Mouse (Mus musculus) hindbrain, embryonic 14.5 days (tissue): ENCODE data around the gene Ppp1r16b. TPM values are rescaled to one million over a fixed set of nuclear protein-coding genes. Genes with fewer than 3 reads are reported as not detected.

ENCODE experiments used
- ATAC-seq: fragments of 200-750 bp; cut with Nextera tagmentation; 2 replicates; pipeline ENCODE4 v1.8.0; 2017; ENCODE audit warnings: moderate number of reproducible peaks, mild to moderate bottlenecking, moderate TSS enrichment, moderate library complexity; ENCODE audit not compliant: low FRiP score
- DNase-seq: peaks from one replicate; pipeline ENCODE4 v3.0.0-alpha.2; 2015; ENCODE audit warnings: low spot score
- H3K27ac ChIP-seq: fragments of 300-500 bp; sonication (generic); 2 replicates; pipeline ENCODE4 v1.5.1; 2014; ENCODE audit warnings: mild to moderate bottlenecking, moderate library complexity
- H3K27me3 ChIP-seq: fragments of 300-500 bp; sonication (generic); 2 replicates; pipeline ENCODE4 v1.6.1; 2014; ENCODE audit warnings: mild to moderate bottlenecking, low read length, mixed read lengths; ENCODE audit not compliant: control insufficient read depth, insufficient read depth
- H3K36me3 ChIP-seq: fragments of 300-500 bp; sonication (generic); replicated peaks from 2 replicates; pipeline ENCODE4 v1.6.1; 2014; ENCODE audit not compliant: control insufficient read depth, insufficient read depth
- H3K4me1 ChIP-seq: fragments of 300-500 bp; sonication (generic); replicated peaks from 2 replicates; pipeline ENCODE4 v1.6.1; 2014; ENCODE audit warnings: antibody characterized with exemption, low read length, mixed read lengths; ENCODE audit not compliant: control insufficient read depth, insufficient read depth
- H3K4me2 ChIP-seq: fragments of 300-500 bp; sonication (generic); replicated peaks from 2 replicates; pipeline ENCODE4 v1.6.1; 2014; ENCODE audit warnings: mild to moderate bottlenecking, moderate library complexity
- H3K4me3 ChIP-seq: fragments of 300-500 bp; sonication (generic); replicated peaks from 2 replicates; pipeline ENCODE4 v1.5.1; 2014; ENCODE audit warnings: mild to moderate bottlenecking, low read length
- H3K9ac ChIP-seq: fragments of 300-500 bp; sonication (generic); 2 replicates; pipeline ENCODE4 v1.6.1; 2014
- H3K9me3 ChIP-seq: fragments of 300-500 bp; sonication (generic); 2 replicates; pipeline ENCODE4 v1.6.1; 2016; ENCODE audit warnings: low read length; ENCODE audit not compliant: control insufficient read depth
- WGBS: fragments of 180-500 bp; shearing (Covaris S2); extraction: QIAGEN DNeasy Blood & Tissue Kit; methylation state at CpG from one replicate; pipeline ENCODE4 v1.1.7; 2014; 5-methylcytosine and 5-hydroxymethylcytosine counted together
- polyA plus RNA-seq: library from polyadenylated mRNA; unstranded; fragments of >200 nt; fragmentation: Nextera tagmentation; extraction: Ambion mirVana; gene quantifications from 2 replicates; pipeline ENCODE4 v1.2.1, GENCODE M21; 2014

Gene Ppp1r16b
- polyA plus RNA-seq, 1 experiment from 2014 or later = 20.0 TPM

DNA sequence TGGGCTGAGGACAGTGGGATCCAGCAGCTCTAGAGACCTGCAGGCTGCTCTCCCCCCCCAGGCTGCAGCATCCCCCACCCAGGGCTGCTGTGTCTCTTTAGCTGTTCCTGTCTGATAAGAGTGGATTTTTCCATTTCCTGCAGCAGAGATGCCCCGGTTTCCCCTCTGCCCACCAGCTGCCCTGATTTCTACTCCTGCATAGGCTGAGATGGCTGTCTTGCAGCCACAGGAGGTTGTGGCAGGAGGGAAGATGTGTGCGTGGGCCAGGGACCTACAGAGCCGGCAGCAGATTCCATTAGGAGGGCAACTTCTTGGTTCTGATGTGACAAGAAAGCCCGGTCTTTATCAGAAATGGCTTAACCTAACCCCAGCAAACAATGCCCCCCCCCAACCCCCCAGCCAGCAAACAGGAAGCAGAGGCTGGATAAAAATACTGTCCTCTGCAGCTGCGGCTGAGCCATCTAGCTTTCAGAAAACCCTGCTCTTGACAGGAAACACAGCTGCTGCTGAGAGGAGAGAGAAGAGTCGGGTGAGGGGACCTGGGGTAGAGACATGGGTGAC lies 57.9 kb downstream of the Ppp1r16b start:
- H3K9ac ChIP-seq = no peak overlapping the region
- no peak overlapping the region for H3K27ac ChIP-seq
- DNase-seq (no peak), ATAC-seq (no peak)
- no peak overlapping the region for H3K4me2 ChIP-seq
- H3K9me3 ChIP-seq = no peaks in the 10 kb centered on the region
- 0 out of 2 replicates have a peak, but pooled peaks cover 3% of the 10 kb centered on the region for H3K4me1 ChIP-seq
- WGBS = 58% methylated on average over 6 of the region's 6 CpGs
- no peak overlapping the region for H3K4me3 ChIP-seq
- no peaks in the 10 kb centered on the region for H3K27me3 ChIP-seq
- H3K36me3 ChIP-seq = no peaks in the 10 kb centered on the region

DNA sequence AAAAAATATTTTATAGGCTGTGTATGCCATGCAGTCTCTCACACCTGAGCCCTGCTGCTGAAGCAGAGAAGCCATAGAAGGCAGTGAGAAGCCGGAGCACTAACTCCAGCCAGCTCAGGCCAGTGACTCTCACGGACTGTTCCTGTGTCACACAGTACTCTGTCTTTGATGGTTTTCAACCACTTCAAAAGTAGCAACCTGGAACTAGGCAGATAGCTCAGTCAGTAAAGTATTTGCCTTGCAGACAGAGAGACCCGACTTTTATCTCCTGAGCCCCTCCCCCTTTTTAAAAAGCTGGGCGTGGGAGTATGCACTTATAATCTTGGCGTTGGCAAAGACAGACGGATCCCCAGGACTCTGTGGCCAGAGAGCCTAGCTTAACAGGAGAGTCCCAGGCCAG lies 58.6 kb downstream of the Ppp1r16b start:
- H3K4me3 ChIP-seq = no peak overlapping the region
- no peak overlapping the region for H3K4me2 ChIP-seq
- H3K4me1 ChIP-seq = 0 out of 2 replicates have a peak, but pooled peaks cover 3% of the 10 kb centered on the region
- H3K27me3 ChIP-seq = no peaks in the 10 kb centered on the region
- H3K9me3 ChIP-seq = no peaks in the 10 kb centered on the region
- WGBS = 69% methylated on average over 6 of the region's 6 CpGs
- H3K9ac ChIP-seq = no peak overlapping the region
- ATAC-seq = no peak
- no peak for DNase-seq
- H3K27ac ChIP-seq = no peak overlapping the region
- H3K36me3 ChIP-seq = no peaks in the 10 kb centered on the region

DNA sequence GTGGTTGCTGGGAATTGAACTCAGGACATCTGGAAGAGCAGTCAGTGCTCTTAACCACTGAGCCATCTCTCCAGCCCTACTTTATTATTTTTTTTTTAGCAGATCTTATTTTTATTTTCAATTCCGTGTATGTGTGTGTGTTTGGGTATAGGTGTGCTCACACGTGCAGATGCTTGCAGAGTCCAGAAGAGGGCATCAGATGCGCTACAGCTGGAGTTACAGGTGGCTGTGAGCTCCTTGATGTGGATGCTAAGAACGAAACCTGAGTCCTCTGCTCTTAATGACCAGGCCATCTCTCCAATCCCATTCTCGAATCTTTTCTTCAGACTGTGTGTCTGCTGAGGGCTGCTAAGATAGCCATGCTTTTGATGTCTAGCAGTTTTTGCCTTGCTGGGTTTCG lies 61.1 kb downstream of the Ppp1r16b start:
- 72% methylated on average over 6 of the region's 6 CpGs for WGBS

DNA sequence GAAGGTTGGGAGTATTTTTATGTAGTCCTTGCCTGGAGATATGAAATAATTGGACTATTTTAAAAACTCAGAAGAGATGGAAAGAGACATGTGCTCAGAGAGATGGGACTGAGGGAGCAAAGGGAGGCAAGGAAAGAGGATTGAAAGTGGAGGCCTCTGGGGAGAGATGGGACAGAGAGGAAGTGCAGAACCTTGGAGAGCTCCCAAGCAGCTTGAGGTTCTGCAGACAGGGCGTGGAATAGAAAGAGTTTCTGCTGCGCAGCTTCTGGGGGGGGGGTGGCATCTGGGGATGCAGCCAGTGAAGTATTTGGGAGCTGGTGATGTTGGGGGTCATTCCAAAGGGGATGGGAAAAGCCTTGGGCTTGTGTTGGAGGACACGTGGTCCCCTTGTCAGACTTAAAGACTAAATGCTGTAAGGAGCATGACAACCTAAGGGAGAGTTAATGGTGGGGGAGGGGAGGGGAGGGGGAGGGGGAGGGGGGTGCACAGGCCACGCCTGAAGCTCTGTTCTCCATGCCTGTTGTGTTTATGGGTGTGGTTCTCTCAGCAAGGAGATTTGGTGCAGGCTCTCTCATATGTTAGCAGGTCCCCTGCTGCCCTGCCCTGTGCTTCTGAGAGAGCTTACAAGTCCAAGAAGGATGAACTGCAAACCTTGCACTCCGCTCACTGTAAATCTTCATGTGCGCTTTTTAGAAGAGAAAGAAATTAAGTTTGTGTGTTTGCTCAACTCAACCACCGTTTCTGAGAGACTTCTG lies 63.0 kb downstream of the Ppp1r16b start:
- Histone ChIP-seq H3K4me2 (no peak overlapping the region), H3K27me3 (no peaks in the 10 kb centered on the region), H3K36me3 (no peaks in the 10 kb centered on the region), H3K4me3 (no peak overlapping the region), H3K4me1 (no peaks in the 10 kb centered on the region), H3K27ac (no peak overlapping the region), H3K9me3 (no peaks in the 10 kb centered on the region), H3K9ac (no peak overlapping the region)
- WGBS = 49% methylated on average over 7 of the region's 7 CpGs
- no peak for ATAC-seq
- DNase-seq = no peak

More for the DNA sequence above, 61.1 kb downstream of the Ppp1r16b start:
- H3K4me2 ChIP-seq = no peak overlapping the region
- no peaks in the 10 kb centered on the region for H3K4me1 ChIP-seq
- ATAC-seq = no peak
- no peak for DNase-seq
- H3K27me3 ChIP-seq = no peaks in the 10 kb centered on the region
- H3K9me3 ChIP-seq = no peaks in the 10 kb centered on the region
- no peak overlapping the region for H3K4me3 ChIP-seq
- H3K9ac ChIP-seq = no peak overlapping the region
- no peaks in the 10 kb centered on the region for H3K36me3 ChIP-seq
- no peak overlapping the region for H3K27ac ChIP-seq

DNA sequence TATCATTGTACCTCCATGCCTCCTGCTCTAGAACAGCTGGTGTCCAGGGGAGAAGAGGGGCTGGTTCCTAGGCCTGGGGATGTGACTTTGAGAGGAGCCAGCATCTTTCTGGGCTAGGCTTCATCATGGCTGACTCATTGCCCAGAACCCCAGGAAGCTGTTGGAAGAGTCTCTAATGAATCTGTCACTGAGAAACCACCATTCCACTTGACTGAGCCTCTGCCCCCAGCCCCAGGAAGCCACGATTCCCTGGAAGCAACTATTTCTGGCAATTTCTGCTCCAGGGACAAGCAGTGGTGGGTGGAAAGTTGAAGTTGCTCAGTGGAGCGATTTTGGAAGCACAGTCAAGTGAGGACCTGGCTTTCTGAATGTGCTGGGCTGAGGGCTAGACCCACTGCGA lies 65.7 kb downstream of the Ppp1r16b start:
- H3K4me1 ChIP-seq = no peaks in the 10 kb centered on the region
- H3K9ac ChIP-seq = no peak overlapping the region
- 67% methylated on average over 3 of the region's 3 CpGs for WGBS
- H3K27ac ChIP-seq = no peak overlapping the region
- H3K36me3 ChIP-seq = no peaks in the 10 kb centered on the region
- H3K27me3 ChIP-seq = no peaks in the 10 kb centered on the region
- no peaks in the 10 kb centered on the region for H3K9me3 ChIP-seq
- ATAC-seq = no peak
- H3K4me2 ChIP-seq = no peak overlapping the region
- H3K4me3 ChIP-seq = no peak overlapping the region
- no peak for DNase-seq

DNA sequence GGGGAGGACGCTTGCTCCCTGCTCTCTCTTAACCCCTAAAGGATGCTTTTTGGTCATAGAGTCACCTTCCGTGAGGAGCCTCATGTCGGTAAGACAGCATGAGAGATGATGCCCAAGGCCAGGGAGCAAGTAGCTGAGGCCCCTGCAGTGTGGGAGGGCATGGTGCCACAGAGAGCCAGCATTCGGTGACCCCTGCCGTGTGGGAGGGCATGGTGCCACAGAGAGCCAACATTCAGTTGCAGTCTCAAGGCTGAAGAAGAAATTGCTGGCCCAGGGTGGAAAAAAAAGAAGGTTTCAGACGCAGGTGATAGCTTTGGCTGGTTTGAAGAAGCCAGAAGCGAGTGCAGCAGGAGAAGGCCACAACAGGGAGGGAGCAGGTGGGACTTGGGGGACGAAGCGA lies 67.3 kb downstream of the Ppp1r16b start:
- no peak for ATAC-seq
- no peak overlapping the region for H3K27ac ChIP-seq

DNA sequence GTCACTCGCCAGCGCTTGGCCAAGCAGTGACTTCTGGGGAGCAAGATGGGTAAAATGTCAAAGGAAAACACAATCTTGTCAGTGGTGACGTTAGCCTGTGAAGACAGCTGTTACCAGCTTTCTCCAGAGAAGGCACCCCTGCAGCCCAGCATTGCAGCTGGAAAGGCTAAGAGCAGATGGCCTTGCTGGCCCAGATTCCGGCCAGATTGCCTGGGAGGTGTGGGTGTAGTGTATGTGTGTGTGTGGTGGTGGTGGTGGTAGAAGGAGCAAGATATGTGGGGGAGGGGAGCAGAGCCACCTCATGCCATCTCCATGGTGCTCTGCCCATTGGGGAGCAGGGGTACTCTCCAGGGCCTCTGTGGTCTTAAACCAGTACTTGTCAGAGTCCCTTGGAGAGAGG lies 67.9 kb downstream of the Ppp1r16b start:
- H3K9me3 ChIP-seq = no peaks in the 10 kb centered on the region
- H3K27ac ChIP-seq = no peak overlapping the region
- no peak overlapping the region for H3K9ac ChIP-seq
- H3K4me1 ChIP-seq = no peaks in the 10 kb centered on the region
- ATAC-seq = no peak
- no peaks in the 10 kb centered on the region for H3K27me3 ChIP-seq
- no peaks in the 10 kb centered on the region for H3K36me3 ChIP-seq
- 76% methylated on average over 4 of the region's 4 CpGs for WGBS
- no peak for DNase-seq
- H3K4me3 ChIP-seq = no peak overlapping the region
- H3K4me2 ChIP-seq = no peak overlapping the region

More for the DNA sequence above, 67.3 kb downstream of the Ppp1r16b start:
- Histone ChIP-seq H3K36me3 (no peaks in the 10 kb centered on the region), H3K27me3 (no peaks in the 10 kb centered on the region), H3K4me2 (no peak overlapping the region), H3K9ac (no peak overlapping the region), H3K4me3 (no peak overlapping the region), H3K4me1 (no peaks in the 10 kb centered on the region), H3K9me3 (no peaks in the 10 kb centered on the region)
- 92% methylated on average over 9 of the region's 9 CpGs for WGBS
- DNase-seq = no peak

DNA sequence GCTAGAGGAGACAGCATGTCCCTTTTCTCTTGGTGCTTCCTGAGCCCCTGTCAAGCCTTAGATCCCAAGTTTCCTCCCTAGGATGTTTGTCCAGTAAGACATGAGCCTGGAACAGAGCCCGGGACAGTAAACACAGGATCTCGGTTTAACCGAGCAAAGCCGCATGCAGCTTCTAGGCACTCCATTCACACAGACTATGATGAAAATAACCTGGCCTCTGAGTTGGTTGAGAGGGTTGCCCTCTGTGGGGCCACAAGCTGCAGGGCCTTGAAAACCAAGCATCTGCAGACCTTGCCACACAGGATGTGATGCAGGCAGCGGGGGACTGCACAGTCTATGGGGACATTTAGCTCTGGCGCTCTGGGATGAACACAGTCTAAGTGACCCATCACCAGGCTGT lies 68.7 kb downstream of the Ppp1r16b start:
- Histone ChIP-seq H3K4me2 (no peak overlapping the region), H3K36me3 (no peaks in the 10 kb centered on the region), H3K9me3 (no peaks in the 10 kb centered on the region), H3K27ac (no peak overlapping the region), H3K27me3 (no peaks in the 10 kb centered on the region), H3K9ac (no peak overlapping the region), H3K4me3 (no peak overlapping the region), H3K4me1 (no peaks in the 10 kb centered on the region; the same call in 1 of the 2 replicates)
- no peak for ATAC-seq
- DNase-seq = no peak
- 90% methylated on average over 6 of the region's 6 CpGs for WGBS

DNA sequence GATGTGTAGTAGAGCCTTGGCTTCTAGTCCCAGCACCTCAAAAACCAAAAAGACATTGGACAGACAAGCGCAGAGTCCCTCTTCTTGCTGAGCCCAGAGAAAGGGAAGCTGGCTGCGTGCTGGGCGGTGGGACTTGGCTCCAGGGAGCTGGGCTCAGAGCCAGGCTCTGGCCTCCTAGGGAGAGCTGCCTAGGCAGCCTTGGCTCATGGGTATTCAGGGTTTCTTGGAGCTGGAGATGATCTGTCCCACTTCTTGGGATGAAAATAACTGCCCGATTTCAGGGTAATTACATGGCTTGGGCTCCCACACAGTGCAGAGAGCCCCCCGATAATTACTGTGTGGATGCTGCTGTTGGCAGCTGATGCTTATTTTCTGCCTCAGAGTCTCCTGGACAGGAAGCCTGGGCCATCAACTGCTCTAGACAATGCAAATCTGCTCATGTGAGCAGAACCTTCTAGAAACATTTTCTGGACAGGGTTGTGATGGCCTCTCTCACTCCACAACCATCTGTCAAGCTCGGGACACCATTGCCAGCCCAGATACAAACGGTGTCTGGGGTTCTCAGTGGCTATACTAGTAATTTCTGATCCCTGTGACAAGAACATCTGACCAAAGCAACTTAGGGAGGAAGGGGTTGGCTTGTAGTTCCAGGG lies 69.4 kb downstream of the Ppp1r16b start:
- ATAC-seq (peak; percentile 31; the same call in 1 of the 2 replicates), DNase-seq (no peak)
- Histone ChIP-seq H3K4me2 (no peak overlapping the region), H3K4me3 (no peak overlapping the region), H3K4me1 (peaks cover 4% of the 10 kb centered on the region; the same call in 1 of the 2 replicates), H3K27me3 (no peaks in the 10 kb centered on the region), H3K9ac (no peak overlapping the region), H3K9me3 (no peaks in the 10 kb centered on the region), H3K27ac (no peak overlapping the region), H3K36me3 (no peaks in the 10 kb centered on the region)
- 79% methylated on average over 7 of the region's 7 CpGs for WGBS
